Mouse (Mus musculus): Measurements from ENCODE around the gene Stk31. TPM values are rescaled to one million over a fixed set of nuclear protein-coding genes. Genes with fewer than 3 reads are reported as not detected.

The Stk31 gene
- polyA plus RNA-seq (2015; fragmentation: Nextera tagmentation; extraction: Ambion mirVana): 0.20 TPM in 1 of 2 replicates, not detected in the other

DNA sequence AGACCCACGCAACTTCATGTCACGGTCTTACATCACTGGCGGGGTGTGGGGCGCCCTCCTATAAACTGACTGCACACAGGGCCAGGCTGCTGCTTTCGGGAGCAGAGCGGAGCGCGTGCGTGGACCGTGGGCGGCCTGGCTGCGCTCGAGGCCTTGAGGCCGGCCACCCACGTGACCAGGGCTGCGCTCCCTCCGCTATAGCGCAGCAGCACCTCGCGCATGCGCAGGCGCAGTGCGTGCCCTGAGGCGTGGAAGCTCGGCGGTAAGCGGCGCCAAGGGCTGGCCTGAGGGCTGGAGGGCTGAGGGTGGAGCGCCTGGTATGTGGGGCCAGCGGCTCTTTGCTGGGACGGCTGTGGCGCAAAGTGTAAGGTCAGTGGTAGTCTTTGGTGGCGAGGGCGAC lies at the start of gene Stk31:
Gene Stk31, plus strand, starts transcription at position 289 of the 400 bp plus-strand sequence.
- no peaks in the 10 kb centered on the region for H3K4me1 ChIP-seq
- ATAC-seq (replicated peaks): no peak
- no peaks in the 10 kb centered on the region for H3K27me3 ChIP-seq (replicated peaks)
- H3K27ac ChIP-seq: no peak within 1 kb of the TSS
- 86% methylated on average over 34 of the region's 34 CpGs for WGBS
- H3K4me3 ChIP-seq: no peak within 1 kb of the TSS
- no peaks in the 10 kb centered on the region for H3K36me3 ChIP-seq (replicated peaks)
- no peaks in the 10 kb centered on the region for H3K9me3 ChIP-seq
- no peak within 1 kb of the TSS for H3K4me2 ChIP-seq
- no peak within 1 kb of the TSS for H3K9ac ChIP-seq

DNA sequence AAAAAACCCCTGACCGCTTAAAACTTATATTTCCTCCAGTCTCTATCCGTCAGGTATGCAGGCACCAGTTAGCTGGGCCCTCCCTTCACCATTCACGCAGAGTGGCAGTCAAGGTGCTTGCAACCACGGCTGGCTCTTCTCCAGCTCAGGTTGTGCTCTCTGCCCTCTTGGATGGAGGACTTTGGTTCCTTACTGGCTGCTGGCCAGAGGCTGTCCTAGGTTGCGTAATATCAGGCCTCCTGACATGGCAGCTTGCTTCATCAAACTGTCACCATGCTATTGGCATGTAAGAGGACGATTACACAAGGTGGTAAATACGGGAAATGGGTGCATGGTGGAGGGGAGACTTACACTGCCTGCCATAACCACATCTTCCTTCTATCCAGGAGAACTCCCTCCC lies 45.6 kb upstream of the Stk31 start:
- Histone ChIP-seq H3K4me3 (no peak overlapping the region), H3K27ac (no peak overlapping the region), H3K4me1 (no peaks in the 10 kb centered on the region), H3K9me3 (no peaks in the 10 kb centered on the region), H3K36me3 (replicated peaks) (no peaks in the 10 kb centered on the region), H3K27me3 (replicated peaks) (no peaks in the 10 kb centered on the region), H3K9ac (no peak overlapping the region), H3K4me2 (no peak overlapping the region)
- ATAC-seq (replicated peaks): no peak
- 89% methylated on average over 7 of the region's 7 CpGs for WGBS

DNA sequence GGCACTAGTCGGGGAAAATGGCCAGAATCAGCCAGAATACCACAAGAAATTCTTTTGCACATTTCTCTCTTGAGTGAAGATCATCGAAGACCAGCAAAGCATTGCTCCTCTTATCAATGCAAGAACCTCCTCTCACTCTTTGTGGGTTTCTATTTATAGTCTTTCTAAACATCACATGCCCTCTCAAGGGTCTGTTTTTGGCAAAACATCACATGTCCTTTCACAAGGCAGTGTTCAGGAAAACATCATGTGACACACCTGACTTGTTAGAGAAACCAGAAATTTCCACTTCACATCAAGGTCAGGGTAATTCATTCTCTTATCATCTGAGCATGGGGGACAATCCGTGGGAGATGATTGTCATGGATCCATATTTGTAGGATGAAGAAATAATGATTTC lies 40.8 kb upstream of the Stk31 start:
- H3K4me3 ChIP-seq: no peak overlapping the region
- WGBS: 89% methylated on average over 3 of the region's 3 CpGs

DNA sequence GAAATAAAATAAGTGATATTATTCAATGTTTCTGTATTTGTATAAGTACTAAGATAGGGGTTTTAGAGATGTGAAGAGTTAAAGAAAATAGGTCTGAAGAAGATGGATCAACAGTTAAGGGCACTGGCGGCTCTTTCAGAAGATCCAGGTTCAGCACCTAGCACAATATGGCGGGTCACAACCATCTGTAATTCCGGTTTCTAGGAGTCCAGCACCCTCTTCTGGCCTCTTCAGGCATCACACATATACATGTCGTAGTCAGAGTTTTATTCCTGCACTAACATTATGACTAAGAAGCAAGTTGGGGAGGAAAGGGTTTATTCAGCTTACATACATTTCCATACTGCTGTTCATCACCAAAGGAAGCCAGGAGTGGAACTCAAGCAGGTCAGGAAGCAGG lies 40.2 kb upstream of the Stk31 start:
- no peak overlapping the region for H3K9ac ChIP-seq
- no peaks in the 10 kb centered on the region for H3K9me3 ChIP-seq
- H3K27ac ChIP-seq: no peak overlapping the region
- no peak overlapping the region for H3K4me2 ChIP-seq
- no peaks in the 10 kb centered on the region for H3K4me1 ChIP-seq
- WGBS: 74% methylated on average over 4 of the region's 4 CpGs
- H3K4me3 ChIP-seq: no peak overlapping the region
- ATAC-seq (replicated peaks): no peak
- H3K27me3 ChIP-seq (replicated peaks): no peaks in the 10 kb centered on the region
- no peaks in the 10 kb centered on the region for H3K36me3 ChIP-seq (replicated peaks)

More for the DNA sequence above, 40.8 kb upstream of the Stk31 start:
- Histone ChIP-seq H3K9ac (no peak overlapping the region), H3K36me3 (replicated peaks) (no peaks in the 10 kb centered on the region), H3K4me1 (no peaks in the 10 kb centered on the region), H3K27me3 (replicated peaks) (no peaks in the 10 kb centered on the region), H3K4me2 (no peak overlapping the region), H3K9me3 (no peaks in the 10 kb centered on the region), H3K27ac (no peak overlapping the region)
- no peak for ATAC-seq (replicated peaks)

DNA sequence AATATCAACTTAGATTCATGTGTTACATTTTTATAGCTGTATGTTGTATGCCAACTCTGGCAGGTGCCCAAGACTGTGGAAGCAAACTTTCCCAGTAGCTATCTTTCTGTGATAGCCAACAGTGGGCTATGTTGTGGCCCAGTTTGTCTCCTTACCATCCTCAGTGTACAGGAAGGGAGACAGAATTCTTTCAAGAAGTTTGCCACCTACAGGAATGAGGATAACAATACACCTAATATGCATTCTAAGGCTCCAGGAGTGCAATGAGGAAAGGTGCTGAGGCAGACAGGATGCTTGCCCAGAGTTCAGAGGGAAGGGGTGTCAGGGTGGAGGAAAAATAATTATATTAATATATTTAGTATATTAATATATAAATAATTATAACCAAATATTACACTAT lies 35.0 kb upstream of the Stk31 start:
- Histone ChIP-seq H3K27ac (no peak overlapping the region), H3K27me3 (replicated peaks) (no peaks in the 10 kb centered on the region), H3K4me1 (no peaks in the 10 kb centered on the region), H3K9me3 (no peaks in the 10 kb centered on the region), H3K36me3 (replicated peaks) (no peaks in the 10 kb centered on the region), H3K4me3 (no peak overlapping the region), H3K4me2 (no peak overlapping the region), H3K9ac (no peak overlapping the region)
- no peak for ATAC-seq (replicated peaks)

- no peaks in the 10 kb centered on the region for H3K36me3 ChIP-seq (replicated peaks)
- no peaks in the 10 kb centered on the region for H3K9me3 ChIP-seq
- peak within 1 kb of the TSS; percentile 97 for H3K4me2 ChIP-seq
- H3K9ac ChIP-seq: peak within 1 kb of the TSS; percentile 58
- H3K4me3 ChIP-seq: peak within 1 kb of the TSS; percentile 72
- 3% methylated on average over 49 of the region's 49 CpGs for WGBS
- peaks cover 15% of the 10 kb centered on the region for H3K4me1 ChIP-seq
- peak within 1 kb of the TSS; percentile 67; the same call in 1 of the 2 replicates for H3K27ac ChIP-seq
- ATAC-seq (replicated peaks): peak; percentile 97
- no peaks in the 10 kb centered on the region for H3K27me3 ChIP-seq (replicated peaks)
Measured at GRCm38 (mm10) chr6:49367159-49368054, 28.0 kb upstream of the Stk31 start, which contains the start of gene Fam221a. TSS of gene Fam221a (plus strand) at chr6:49367739.

DNA sequence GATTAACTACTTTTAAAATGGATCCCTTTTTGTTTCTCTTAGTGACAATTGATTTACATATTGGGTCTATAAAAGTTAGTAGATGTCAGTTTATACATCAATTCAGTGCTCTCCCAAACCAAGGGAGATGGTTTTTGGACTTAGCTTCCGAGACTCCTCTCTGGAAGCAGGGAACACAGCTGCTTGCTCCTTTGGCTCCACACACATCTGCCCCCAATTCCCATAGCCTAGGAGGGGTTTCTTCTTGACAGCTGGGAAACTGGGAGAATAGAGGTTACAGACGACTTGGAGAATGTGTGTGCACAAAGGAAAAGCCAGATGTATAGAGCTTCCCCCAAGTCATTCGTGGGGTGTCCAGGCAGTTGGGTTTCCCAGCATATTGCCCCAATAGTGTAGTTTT lies 27.2 kb upstream of the Stk31 start:
- WGBS: 33% methylated on average over 3 of the region's 3 CpGs
- Histone ChIP-seq H3K9ac (peak overlapping the region; percentile 58), H3K4me3 (peak overlapping the region; percentile 72), H3K4me1 (peaks cover 15% of the 10 kb centered on the region), H3K27me3 (replicated peaks) (no peaks in the 10 kb centered on the region), H3K4me2 (peak overlapping the region; percentile 97), H3K27ac (no peak overlapping the region), H3K9me3 (no peaks in the 10 kb centered on the region), H3K36me3 (replicated peaks) (no peaks in the 10 kb centered on the region)
- no peak for ATAC-seq (replicated peaks)

DNA sequence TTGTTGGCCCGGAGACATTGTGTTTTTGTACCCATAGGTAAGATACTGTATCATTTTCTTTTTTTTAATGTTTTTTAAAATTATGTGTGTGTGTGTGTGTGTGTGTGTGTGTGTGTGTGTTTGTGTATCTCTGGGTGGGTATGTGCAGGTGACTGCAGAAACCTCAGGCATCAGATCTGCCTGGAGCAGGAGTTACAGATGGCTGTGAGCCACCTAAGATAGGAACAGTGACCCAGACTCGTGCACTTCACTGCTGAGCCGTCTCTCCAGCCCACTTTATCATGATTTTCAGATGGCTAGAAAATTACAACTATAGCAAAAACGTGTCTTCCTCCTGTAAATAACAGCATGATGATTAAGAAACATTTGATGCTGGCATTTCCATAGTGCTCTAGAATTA lies 22.7 kb upstream of the Stk31 start:
- H3K4me3 ChIP-seq: no peak overlapping the region
- no peak overlapping the region for H3K4me2 ChIP-seq
- no peak overlapping the region for H3K27ac ChIP-seq
- no peak overlapping the region for H3K9ac ChIP-seq
- H3K4me1 ChIP-seq: peaks cover 8% of the 10 kb centered on the region
- H3K36me3 ChIP-seq (replicated peaks): no peaks in the 10 kb centered on the region
- no peaks in the 10 kb centered on the region for H3K27me3 ChIP-seq (replicated peaks)
- H3K9me3 ChIP-seq: no peaks in the 10 kb centered on the region
- WGBS: 79% methylated on average over 4 of the region's 4 CpGs
- no peak for ATAC-seq (replicated peaks)

- Histone ChIP-seq H3K27ac (no peak overlapping the region), H3K4me2 (no peak overlapping the region), H3K4me3 (no peak overlapping the region), H3K27me3 (replicated peaks) (no peaks in the 10 kb centered on the region), H3K4me1 (no peaks in the 10 kb centered on the region; the same call in 1 of the 2 replicates), H3K9me3 (no peaks in the 10 kb centered on the region), H3K36me3 (replicated peaks) (no peaks in the 10 kb centered on the region), H3K9ac (no peak overlapping the region)
- 61% methylated on average over 2 of the region's 2 CpGs for WGBS
- ATAC-seq (replicated peaks): no peak
Measured at GRCm38 (mm10) chr6:49373943-49374342, 21.5 kb upstream of the Stk31 start.

- no peak for ATAC-seq (replicated peaks)
- Histone ChIP-seq H3K9me3 (no peaks in the 10 kb centered on the region), H3K27me3 (replicated peaks) (no peaks in the 10 kb centered on the region), H3K36me3 (replicated peaks) (no peaks in the 10 kb centered on the region), H3K9ac (no peak overlapping the region), H3K4me1 (no peaks in the 10 kb centered on the region), H3K4me3 (no peak overlapping the region), H3K27ac (no peak overlapping the region), H3K4me2 (no peak overlapping the region)
- WGBS: 68% methylated on average over 12 of the region's 12 CpGs
Measured at GRCm38 (mm10) chr6:49378328-49378727, 17.1 kb upstream of the Stk31 start.

GRCm38 (mm10) chr6:49394276-49394675 lies 1.1 kb upstream of the Stk31 start:
- no peak for ATAC-seq (replicated peaks)
- 67% methylated on average over 1 of the region's 1 CpGs for WGBS
- Histone ChIP-seq H3K4me2 (no peak overlapping the region), H3K4me3 (no peak overlapping the region), H3K4me1 (no peaks in the 10 kb centered on the region), H3K36me3 (replicated peaks) (no peaks in the 10 kb centered on the region), H3K9ac (no peak overlapping the region), H3K9me3 (no peaks in the 10 kb centered on the region), H3K27me3 (replicated peaks) (no peaks in the 10 kb centered on the region), H3K27ac (no peak overlapping the region)

DNA sequence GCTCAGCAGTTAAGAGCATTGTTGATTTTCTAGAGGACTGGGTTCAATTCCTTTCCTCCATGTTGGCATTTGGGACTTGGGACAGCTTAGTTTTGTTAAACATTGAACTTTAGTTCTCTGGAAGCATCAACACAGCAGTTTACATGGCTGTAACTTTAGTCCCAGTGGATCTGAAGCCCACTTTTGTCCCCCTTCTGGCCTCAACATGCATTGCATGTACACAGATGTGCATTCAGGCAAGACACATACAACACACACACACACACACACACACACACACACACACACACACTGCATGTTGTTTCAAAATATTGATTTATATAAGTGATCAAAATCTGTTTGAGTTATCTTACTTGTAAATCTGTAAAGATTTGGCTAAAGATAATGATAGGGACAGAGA lies 2.1 kb downstream of the Stk31 start:
- no peak for ATAC-seq (replicated peaks)

DNA sequence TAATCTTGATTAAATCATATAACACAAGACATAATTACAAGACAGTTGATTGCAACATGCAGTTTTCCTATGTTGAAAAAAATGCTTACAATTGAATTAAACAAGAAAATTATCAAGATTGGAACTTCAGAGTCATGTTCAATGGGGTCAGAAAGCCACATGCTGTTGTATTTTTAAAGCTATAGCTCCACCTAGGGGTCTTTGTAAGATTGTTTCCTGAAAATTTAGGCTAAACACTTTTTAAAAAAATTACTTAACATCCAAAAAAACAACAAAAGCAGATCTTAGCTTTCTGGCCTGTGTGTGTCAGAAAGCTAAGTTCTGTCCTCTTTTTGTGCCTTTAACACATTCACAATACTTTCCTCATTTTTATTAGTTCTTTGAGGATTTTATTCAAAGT lies 3.0 kb downstream of the Stk31 start:
- Histone ChIP-seq H3K36me3 (replicated peaks) (no peaks in the 10 kb centered on the region), H3K4me3 (no peak overlapping the region), H3K4me2 (no peak overlapping the region), H3K27ac (no peak overlapping the region), H3K4me1 (no peaks in the 10 kb centered on the region), H3K27me3 (replicated peaks) (no peaks in the 10 kb centered on the region), H3K9me3 (no peaks in the 10 kb centered on the region), H3K9ac (no peak overlapping the region)
- no peak for ATAC-seq (replicated peaks)

More for the DNA sequence above, 2.1 kb downstream of the Stk31 start:
- Histone ChIP-seq H3K4me3 (no peak overlapping the region), H3K27ac (no peak overlapping the region), H3K4me2 (no peak overlapping the region), H3K36me3 (replicated peaks) (no peaks in the 10 kb centered on the region), H3K27me3 (replicated peaks) (no peaks in the 10 kb centered on the region), H3K9ac (no peak overlapping the region), H3K4me1 (no peaks in the 10 kb centered on the region), H3K9me3 (no peaks in the 10 kb centered on the region)

All from midbrain, embryonic 15.5 days (tissue).